Mouse (Mus musculus) embryonic facial prominence, embryonic 11.5 days (tissue): ENCODE data around the gene Lix1. TPM values are rescaled to one million over a fixed set of nuclear protein-coding genes. Genes with fewer than 3 reads are reported as not detected.

Experiments
- ATAC-seq: fragments of 200-750 bp; cut with Nextera tagmentation; replicated peaks from 2 replicates; pipeline ENCODE4 v1.8.0; 2017; ENCODE audit warnings: low read depth; ENCODE audit not compliant: insufficient number of reproducible peaks, low FRiP score, low TSS enrichment
- DNase-seq: peaks from one replicate; pipeline ENCODE4 v3.0.0-alpha.2; 2015; ENCODE audit warnings: low spot score
- H3K27ac ChIP-seq: fragments of 300-500 bp; sonication (generic); replicated peaks from 2 replicates; pipeline ENCODE4 v1.5.1; 2014; ENCODE audit warnings: mild to moderate bottlenecking, low read depth, low read length, control low read depth
- H3K27me3 ChIP-seq: fragments of 300-500 bp; sonication (generic); 2 replicates; pipeline ENCODE4 v1.6.1; 2014; ENCODE audit warnings: mild to moderate bottlenecking, low read length, moderate library complexity, mixed read lengths; ENCODE audit not compliant: control insufficient read depth, insufficient read depth
- H3K36me3 ChIP-seq: fragments of 300-500 bp; sonication (generic); replicated peaks from 2 replicates; pipeline ENCODE4 v1.6.1; 2014; ENCODE audit warnings: low read depth, mild to moderate bottlenecking, low read length, moderate library complexity, mixed read lengths; ENCODE audit not compliant: control insufficient read depth, insufficient read depth
- H3K4me1 ChIP-seq: fragments of 300-500 bp; sonication (generic); 2 replicates; pipeline ENCODE4 v1.6.1; 2014; ENCODE audit warnings: low read length, mixed read lengths; ENCODE audit not compliant: control insufficient read depth, insufficient read depth
- H3K4me2 ChIP-seq: fragments of 300-500 bp; sonication (generic); 2 replicates; pipeline ENCODE4 v1.6.1; 2014; ENCODE audit warnings: low read depth, mild to moderate bottlenecking, control low read depth, low read length, moderate library complexity
- H3K4me3 ChIP-seq: fragments of 300-500 bp; sonication (generic); 2 replicates; pipeline ENCODE4 v1.5.1; 2014; ENCODE audit warnings: low read depth, low read length, control low read depth
- H3K9ac ChIP-seq: fragments of 300-500 bp; sonication (generic); replicated peaks from 2 replicates; pipeline ENCODE4 v1.6.1; 2014; ENCODE audit warnings: mild to moderate bottlenecking, control low read depth, low read length
- H3K9me3 ChIP-seq: fragments of 300-500 bp; sonication (generic); replicated peaks from 2 replicates; pipeline ENCODE4 v1.6.1; 2016; ENCODE audit warnings: mild to moderate bottlenecking, low read length, inconsistent platforms, mixed read lengths; ENCODE audit not compliant: control insufficient read depth
- WGBS: fragments of 180-500 bp; shearing (Covaris S2); extraction: QIAGEN DNeasy Blood & Tissue Kit; methylation state at CpG from one replicate; pipeline ENCODE4 v1.1.7; 2014; 5-methylcytosine and 5-hydroxymethylcytosine counted together
- polyA plus RNA-seq: library from polyadenylated mRNA; unstranded; fragments of >200 nt; fragmentation: Nextera tagmentation; extraction: Ambion mirVana; gene quantifications from 2 replicates; pipeline ENCODE4 v1.2.1, GENCODE M21; 2014

The Lix1 gene
- polyA plus RNA-seq, 1 experiment from 2014 or later, result 69.2 TPM

DNA sequence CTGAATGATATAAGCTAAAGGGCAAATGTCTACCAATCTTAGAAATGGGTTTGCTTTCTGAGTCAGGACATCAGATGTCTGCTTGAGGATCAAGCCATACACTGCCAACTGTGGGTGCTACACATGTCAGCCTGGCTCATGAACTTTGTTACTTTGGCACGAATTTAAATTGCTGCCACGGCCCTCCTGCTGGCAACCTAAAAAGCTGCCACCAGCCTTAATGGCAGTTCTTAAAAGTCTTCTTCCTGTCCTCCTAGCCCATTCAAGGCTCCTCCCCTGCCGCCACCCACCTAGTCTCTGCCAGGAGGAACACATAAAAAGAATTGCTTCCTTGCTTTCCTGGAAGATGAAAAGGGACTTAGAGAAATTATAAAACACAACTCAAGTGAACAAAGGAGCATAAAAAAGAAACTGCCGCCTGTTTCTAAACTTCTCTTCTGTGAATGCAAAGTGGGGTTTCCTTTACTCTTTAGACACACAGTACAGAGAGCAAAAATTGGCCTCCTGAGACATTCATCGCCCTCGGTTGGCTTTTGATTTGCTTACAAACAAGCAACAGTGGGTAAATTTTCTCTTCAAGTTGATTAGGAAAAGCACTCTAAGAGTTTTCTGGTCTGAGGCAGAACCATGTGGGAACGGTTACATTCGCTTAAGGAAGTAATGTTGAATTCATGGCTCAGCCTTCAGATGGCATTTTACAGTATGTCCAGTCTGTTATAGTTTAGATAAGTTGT lies 2.5 kb downstream of the Lix1 start:
- ATAC-seq (no peak), DNase-seq (peak; percentile 54)
- H3K4me2 ChIP-seq, result peak overlapping the region; percentile 17; the same call in 1 of the 2 replicates
- no peak overlapping the region; the same call in 1 of the 2 replicates for H3K9ac ChIP-seq
- H3K27me3 ChIP-seq, result no peaks in the 10 kb centered on the region
- H3K9me3 ChIP-seq, result no peaks in the 10 kb centered on the region
- peak overlapping the region; percentile 23 for H3K4me3 ChIP-seq
- H3K27ac ChIP-seq, result peak overlapping the region; percentile 66
- WGBS, result 35% methylated on average over 8 of the region's 8 CpGs
- peaks cover 3% of the 10 kb centered on the region for H3K4me1 ChIP-seq
- no peaks in the 10 kb centered on the region for H3K36me3 ChIP-seq

DNA sequence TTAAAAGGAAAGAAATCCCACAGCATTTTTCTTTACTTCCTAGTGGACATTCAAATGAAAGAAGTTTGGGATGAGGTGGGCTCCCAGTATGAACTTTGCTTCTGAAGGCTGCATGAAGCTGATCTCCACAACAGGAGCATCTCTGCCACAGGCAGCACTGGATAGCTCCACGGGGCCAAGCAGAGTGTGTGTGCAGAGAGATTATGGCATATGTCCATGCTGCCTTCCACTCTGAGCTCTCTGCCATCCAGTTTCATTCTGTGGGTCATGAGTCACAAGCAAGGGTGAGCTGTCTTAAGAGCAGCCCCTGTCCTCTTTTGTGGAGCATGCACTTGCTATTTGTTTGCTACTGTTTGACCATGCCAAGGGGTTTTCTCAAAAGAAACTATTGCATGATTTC lies 3.1 kb downstream of the Lix1 start:
- Histone ChIP-seq H3K4me1 (peaks cover 3% of the 10 kb centered on the region), H3K27ac (no peak overlapping the region), H3K27me3 (no peaks in the 10 kb centered on the region), H3K4me2 (no peak overlapping the region), H3K36me3 (no peaks in the 10 kb centered on the region), H3K9ac (no peak overlapping the region), H3K9me3 (no peaks in the 10 kb centered on the region), H3K4me3 (no peak overlapping the region)
- ATAC-seq (no peak), DNase-seq (no peak)
- WGBS, result 52% methylated on average over 1 of the region's 1 CpGs

DNA sequence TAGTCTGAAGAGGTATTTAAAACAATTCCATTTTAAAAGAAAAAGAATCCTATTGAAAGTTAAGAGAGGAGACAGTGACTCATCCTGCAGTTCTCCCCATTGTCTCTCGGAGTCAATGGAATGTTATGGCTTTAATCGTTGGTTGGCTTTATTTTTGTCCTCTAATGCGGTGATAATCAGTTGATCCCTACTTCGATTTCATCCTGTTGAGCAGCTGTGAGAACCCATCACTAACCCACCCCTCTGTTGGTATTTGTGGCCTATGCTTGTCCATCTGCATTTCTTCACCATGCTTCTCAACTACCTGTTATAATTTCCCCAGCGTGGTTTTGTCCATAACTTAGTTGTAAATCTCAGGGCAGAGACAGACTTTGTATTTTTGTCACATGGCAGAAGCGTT lies 5.7 kb downstream of the Lix1 start:
- no peak for ATAC-seq
- Histone ChIP-seq H3K27ac (no peak overlapping the region), H3K4me3 (no peak overlapping the region), H3K9ac (no peak overlapping the region), H3K27me3 (no peaks in the 10 kb centered on the region), H3K4me2 (no peak overlapping the region), H3K4me1 (peaks cover 3% of the 10 kb centered on the region), H3K36me3 (no peaks in the 10 kb centered on the region), H3K9me3 (no peaks in the 10 kb centered on the region)
- WGBS, result 51% methylated on average over 6 of the region's 6 CpGs
- DNase-seq, result no peak

DNA sequence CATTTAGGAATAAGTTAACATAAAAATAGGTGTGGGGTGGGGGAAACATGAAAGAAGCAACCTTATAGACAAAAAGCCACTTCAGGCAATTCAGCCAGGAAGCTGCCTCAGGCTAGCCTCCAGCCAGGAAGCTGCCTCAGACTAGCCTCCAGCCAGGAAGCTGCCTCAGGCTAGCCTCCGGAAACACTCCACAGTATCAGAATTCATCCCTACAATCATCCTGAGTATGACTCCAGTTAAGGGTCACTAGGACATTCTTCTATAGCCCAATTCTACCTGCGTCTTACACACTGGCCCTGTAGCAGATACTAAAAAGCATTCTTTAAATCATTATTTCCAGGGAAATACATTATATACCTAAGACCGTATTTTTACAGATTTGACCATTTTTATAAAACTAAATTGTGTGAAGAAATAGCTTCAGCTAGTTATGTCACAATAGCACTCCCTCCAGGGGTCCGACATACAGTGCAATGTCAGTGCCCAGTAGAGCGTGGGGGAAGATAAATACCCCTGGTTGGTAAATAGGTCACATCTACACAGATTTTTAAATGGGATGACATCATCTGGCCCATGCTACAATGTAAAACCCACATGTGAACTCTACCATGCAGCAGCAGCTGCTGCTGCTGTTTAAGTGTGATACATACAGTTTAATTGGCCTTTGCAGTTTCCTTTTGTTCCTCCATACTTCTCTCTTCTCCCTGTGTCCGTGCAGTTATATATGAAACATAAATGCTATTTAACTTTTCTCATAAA lies 6.4 kb downstream of the Lix1 start:
- Histone ChIP-seq H3K27me3 (no peaks in the 10 kb centered on the region), H3K9ac (no peak overlapping the region), H3K27ac (no peak overlapping the region), H3K36me3 (no peaks in the 10 kb centered on the region), H3K4me1 (peaks cover 3% of the 10 kb centered on the region), H3K9me3 (no peaks in the 10 kb centered on the region), H3K4me3 (no peak overlapping the region), H3K4me2 (no peak overlapping the region)
- DNase-seq, result no peak
- peak; percentile 49; the same call in 1 of the 2 replicates for ATAC-seq
- WGBS, result 60% methylated on average over 6 of the region's 6 CpGs

DNA sequence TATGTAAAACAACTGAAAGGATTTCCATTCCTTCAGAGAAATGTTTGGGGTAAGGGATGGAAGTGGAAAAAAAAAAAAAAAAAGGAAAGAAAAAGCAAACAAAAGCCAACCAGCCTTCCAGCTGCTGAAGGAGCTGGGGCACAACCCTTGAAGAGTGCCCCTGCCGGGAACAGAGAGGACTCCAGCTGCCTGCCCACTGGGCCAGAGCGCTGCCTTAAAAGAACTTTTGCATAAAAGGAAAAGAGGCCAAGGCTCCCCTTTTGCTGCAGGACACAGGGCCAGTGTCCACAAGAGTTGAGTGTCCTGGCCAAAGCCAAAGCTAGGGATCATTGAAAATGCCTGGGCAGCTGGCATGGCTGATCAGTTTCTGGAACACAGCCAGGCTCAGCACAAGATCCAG lies 7.1 kb downstream of the Lix1 start:
- 8% methylated on average over 2 of the region's 2 CpGs for WGBS
- Histone ChIP-seq H3K4me3 (no peak overlapping the region), H3K4me2 (no peak overlapping the region), H3K27me3 (no peaks in the 10 kb centered on the region), H3K27ac (no peak overlapping the region), H3K36me3 (no peaks in the 10 kb centered on the region), H3K9me3 (no peaks in the 10 kb centered on the region), H3K4me1 (peaks cover 3% of the 10 kb centered on the region), H3K9ac (no peak overlapping the region)
- peak; percentile 63 for DNase-seq
- ATAC-seq, result no peak

DNA sequence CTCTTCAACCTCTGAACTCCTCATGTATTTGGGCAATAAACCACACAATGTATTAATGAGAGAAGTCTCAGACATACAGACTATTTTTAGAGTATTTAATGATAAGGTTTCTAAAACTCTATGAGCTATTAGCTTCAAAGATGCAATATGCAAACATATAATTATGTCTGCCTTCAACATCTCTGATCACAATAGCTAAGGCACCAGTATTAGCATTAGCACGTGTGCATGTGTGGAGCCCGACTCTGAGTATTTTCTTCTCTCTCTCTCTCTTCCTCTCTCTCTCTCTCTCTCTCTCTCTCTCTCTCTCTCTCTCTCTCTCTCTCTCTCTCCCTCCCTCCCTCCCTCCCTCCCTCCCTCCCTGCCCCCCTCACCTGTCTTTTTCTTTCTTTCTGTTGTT lies 9.0 kb downstream of the Lix1 start:
- 66% methylated on average over 2 of the region's 2 CpGs for WGBS
- DNase-seq, result no peak
- no peaks in the 10 kb centered on the region for H3K9me3 ChIP-seq
- no peak overlapping the region for H3K27ac ChIP-seq
- no peak overlapping the region for H3K4me3 ChIP-seq
- no peaks in the 10 kb centered on the region for H3K27me3 ChIP-seq
- H3K4me1 ChIP-seq, result peaks cover 3% of the 10 kb centered on the region
- ATAC-seq, result no peak
- no peak overlapping the region for H3K4me2 ChIP-seq
- no peaks in the 10 kb centered on the region for H3K36me3 ChIP-seq
- H3K9ac ChIP-seq, result no peak overlapping the region

DNA sequence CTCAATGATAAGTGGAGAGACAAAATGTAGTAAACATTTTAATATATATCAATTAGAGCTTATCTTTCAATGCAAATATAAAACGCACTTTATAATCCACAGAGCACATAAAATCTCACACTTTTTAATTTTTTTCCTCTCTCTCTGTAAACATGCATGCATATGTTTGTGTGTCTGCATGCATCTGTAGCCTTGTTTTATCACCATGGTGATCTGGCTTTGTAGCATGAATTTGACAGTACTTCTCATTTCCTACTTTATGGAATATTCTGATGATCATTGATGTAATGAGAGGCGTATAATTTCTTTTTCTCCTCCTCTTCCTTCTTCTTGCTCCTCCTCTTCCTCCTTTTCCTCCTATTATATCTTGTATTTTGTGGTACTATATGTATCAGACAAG lies 9.7 kb downstream of the Lix1 start:
- ATAC-seq (no peak), DNase-seq (no peak)
- Histone ChIP-seq H3K4me1 (peaks cover 3% of the 10 kb centered on the region), H3K27me3 (no peaks in the 10 kb centered on the region), H3K4me2 (no peak overlapping the region), H3K27ac (no peak overlapping the region), H3K4me3 (no peak overlapping the region), H3K36me3 (no peaks in the 10 kb centered on the region), H3K9ac (no peak overlapping the region), H3K9me3 (no peaks in the 10 kb centered on the region)
- 91% methylated on average over 2 of the region's 2 CpGs for WGBS

DNA sequence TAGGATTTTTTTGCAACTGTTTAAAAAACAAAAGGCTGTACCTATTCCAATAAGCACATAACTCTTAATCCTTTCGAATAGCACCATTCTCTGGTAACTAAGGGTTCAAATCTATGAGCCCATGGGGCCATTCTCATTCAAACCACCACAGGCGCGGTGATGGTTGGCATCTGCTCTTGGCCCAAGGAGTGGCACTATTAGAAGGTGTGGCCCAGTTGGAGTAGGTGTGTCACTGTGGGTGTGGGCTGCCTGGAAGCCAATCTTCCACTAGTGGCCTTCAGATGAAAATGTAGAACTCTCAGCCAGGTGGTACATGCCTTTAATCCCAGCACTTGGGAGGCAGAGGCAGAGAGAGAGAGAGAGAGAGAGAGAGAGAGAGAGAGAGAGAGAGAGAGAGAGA lies 11.7 kb downstream of the Lix1 start:
- DNase-seq (no peak), ATAC-seq (no peak)
- Histone ChIP-seq H3K4me1 (peaks cover 3% of the 10 kb centered on the region), H3K4me2 (no peak overlapping the region), H3K4me3 (no peak overlapping the region), H3K36me3 (no peaks in the 10 kb centered on the region), H3K9ac (no peak overlapping the region), H3K27me3 (no peaks in the 10 kb centered on the region), H3K9me3 (no peaks in the 10 kb centered on the region), H3K27ac (no peak overlapping the region)
- WGBS, result 96% methylated on average over 3 of the region's 3 CpGs
